Mouse (Mus musculus): ENCODE measurements around the gene Suv39h2. TPM values are rescaled to one million over a fixed set of nuclear protein-coding genes. Genes with fewer than 3 reads are reported as not detected.

Suv39h2 gene
- polyA plus RNA-seq, 1 experiment from 2014 or later = 12.1 TPM

DNA sequence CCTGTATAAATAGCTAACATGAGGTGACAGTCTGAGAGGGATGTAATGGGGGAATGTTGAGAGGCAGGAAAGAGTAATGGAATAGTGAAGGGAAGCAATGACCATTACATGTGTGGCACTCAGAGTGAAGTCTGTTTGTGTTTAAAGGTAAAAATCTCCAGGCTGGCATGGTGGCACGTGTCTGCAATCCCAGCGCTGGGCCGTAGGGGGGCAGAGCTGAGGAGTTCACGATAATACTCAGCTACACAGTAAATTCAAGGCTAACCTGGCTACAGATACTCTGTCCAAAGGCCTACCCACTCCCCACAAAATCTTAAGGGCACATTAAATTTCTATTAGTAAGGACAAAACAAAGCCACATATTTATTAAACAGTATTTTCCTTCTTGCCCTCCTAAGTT, 18.2 kb downstream of the Suv39h2 start:
- Histone ChIP-seq H3K27me3 (no peaks in the 10 kb centered on the region), H3K4me3 (no peak overlapping the region), H3K36me3 (peaks cover 66% of the 10 kb centered on the region), H3K9me3 (no peaks in the 10 kb centered on the region), H3K4me1 (replicated peaks) (no peaks in the 10 kb centered on the region), H3K9ac (no peak overlapping the region), H3K27ac (no peak overlapping the region), H3K4me2 (no peak overlapping the region)
- 84% methylated on average over 4 of the region's 4 CpGs for WGBS
- no peak for ATAC-seq (ENCODE audit: low FRiP score)

DNA sequence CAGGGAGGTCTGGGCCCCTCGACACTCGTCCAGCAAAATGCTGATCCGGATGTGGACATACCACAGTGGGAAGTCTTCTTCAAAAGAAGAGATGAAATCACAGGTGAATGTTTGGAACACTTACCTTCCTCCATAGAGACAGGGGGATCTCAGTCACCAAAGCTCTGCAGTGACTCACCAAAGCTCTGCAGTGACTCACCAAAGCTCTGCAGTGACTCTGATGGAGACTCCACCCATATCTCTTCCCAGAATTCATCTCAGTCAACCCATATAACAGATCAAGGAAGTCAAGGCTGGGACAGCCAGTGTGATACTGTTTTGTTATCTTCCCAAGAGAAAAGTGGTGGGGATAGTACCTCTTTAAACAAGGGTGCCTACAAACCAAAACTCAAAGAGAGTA, 21.7 kb downstream of the Suv39h2 start:
- Histone ChIP-seq H3K4me3 (no peak overlapping the region), H3K9me3 (no peaks in the 10 kb centered on the region), H3K36me3 (peaks cover 62% of the 10 kb centered on the region), H3K27me3 (no peaks in the 10 kb centered on the region), H3K4me2 (no peak overlapping the region), H3K27ac (no peak overlapping the region), H3K4me1 (replicated peaks) (no peaks in the 10 kb centered on the region), H3K9ac (no peak overlapping the region)
- no peak for ATAC-seq (ENCODE audit: low FRiP score)
- whole genome bisulfite sequencing = 94% methylated on average over 3 of the region's 3 CpGs

DNA sequence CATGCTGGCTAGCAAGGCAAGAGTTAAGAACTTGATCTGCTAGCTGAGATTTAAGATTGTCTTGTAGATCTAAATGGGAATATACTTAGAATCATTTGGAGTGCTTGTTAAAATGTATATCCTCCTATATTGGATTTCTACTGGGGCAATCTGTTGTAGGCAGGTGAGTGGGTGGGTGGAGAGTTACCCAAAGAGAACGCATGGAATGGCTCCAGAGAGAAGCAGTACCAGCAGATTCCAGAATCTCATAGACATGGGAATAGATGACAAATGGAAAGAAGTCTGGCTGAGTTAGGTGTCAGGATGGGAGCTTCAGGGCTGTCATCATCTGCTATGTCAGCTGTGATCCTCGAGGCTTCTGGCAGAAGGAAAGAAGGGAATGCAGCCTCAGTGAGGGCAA, 25.4 kb downstream of the Suv39h2 start:
- Histone ChIP-seq H3K4me1 (replicated peaks) (no peaks in the 10 kb centered on the region), H3K27me3 (no peaks in the 10 kb centered on the region), H3K36me3 (peaks cover 71% of the 10 kb centered on the region), H3K9ac (no peak overlapping the region), H3K27ac (no peak overlapping the region), H3K4me2 (no peak overlapping the region), H3K4me3 (no peak overlapping the region), H3K9me3 (no peaks in the 10 kb centered on the region)
- no peak for ATAC-seq (ENCODE audit: low FRiP score)
- WGBS = 93% methylated on average over 2 of the region's 2 CpGs

DNA sequence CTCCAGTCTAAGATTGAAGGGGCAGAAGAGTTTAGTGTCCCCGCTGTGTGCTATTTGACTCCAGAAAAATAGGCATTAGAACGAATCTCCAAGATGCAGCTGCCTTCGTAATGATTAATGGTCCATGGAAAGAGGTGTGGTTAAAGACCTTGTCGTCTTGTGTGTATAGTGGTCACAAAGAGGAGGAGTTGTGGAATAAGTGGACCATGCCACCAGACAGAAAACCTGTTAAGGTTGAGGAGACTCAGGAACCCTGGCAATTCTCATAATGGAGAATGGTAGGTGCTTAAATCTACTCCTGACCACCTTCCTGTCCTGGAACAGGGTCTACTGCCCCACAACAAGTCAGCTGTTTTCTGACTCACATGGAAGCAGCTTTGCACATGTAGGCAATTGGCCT, 28.8 kb downstream of the Suv39h2 start:
- no peak for ATAC-seq (ENCODE audit: low FRiP score)
- H3K4me1 ChIP-seq (replicated peaks) = no peaks in the 10 kb centered on the region
- 80% methylated on average over 4 of the region's 4 CpGs for WGBS
- no peak overlapping the region for H3K4me2 ChIP-seq
- H3K9me3 ChIP-seq = no peaks in the 10 kb centered on the region
- H3K4me3 ChIP-seq = no peak overlapping the region
- H3K27me3 ChIP-seq = no peaks in the 10 kb centered on the region
- no peak overlapping the region for H3K27ac ChIP-seq
- no peak overlapping the region for H3K9ac ChIP-seq
- H3K36me3 ChIP-seq = peaks cover 70% of the 10 kb centered on the region

DNA sequence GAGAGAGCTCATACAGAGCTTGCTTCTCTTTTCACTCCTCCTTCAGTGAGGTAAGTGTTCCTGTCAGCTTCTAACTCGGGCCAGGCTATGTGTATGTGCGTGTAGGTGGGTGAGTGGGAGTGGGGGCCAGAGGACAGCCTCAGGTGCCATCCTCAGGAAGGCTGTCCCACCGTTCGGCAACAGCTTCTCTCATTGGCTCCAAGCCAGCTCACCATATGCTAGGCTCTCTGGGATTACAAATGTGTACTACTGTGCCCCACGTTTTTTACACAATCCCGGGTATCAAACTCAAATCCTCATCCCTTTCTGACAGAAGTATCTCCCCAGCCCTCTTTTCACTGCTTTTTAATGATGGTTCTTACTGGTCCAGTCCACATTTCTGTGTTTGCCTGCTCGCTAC, 30.6 kb downstream of the Suv39h2 start:
- no peak overlapping the region for H3K4me3 ChIP-seq
- H3K27ac ChIP-seq = no peak overlapping the region
- no peaks in the 10 kb centered on the region for H3K9me3 ChIP-seq
- H3K27me3 ChIP-seq = no peaks in the 10 kb centered on the region
- H3K9ac ChIP-seq = no peak overlapping the region
- H3K4me2 ChIP-seq = no peak overlapping the region
- no peaks in the 10 kb centered on the region for H3K4me1 ChIP-seq (replicated peaks)
- 87% methylated on average over 7 of the region's 7 CpGs for WGBS
- ATAC-seq (ENCODE audit: low FRiP score) = no peak
- peaks cover 68% of the 10 kb centered on the region for H3K36me3 ChIP-seq

DNA sequence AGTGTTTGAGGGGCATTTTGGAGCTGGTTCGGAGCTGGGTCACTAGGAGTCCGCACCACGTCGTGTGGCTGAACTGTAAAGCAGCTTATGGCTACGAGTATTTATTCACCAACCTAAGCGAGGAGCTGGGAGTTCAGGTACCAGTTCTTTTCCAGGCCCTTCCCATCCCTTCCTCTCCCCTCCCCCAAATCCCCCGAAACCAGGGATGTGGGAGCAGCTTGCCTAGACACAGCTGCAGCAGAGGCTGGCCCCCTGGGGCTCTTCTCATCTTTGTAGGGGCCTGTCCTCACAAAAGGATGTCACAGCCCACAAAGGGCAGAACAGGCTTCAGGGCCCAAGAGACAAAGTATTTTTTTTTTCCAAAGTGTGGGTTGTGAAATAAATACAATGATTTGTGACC, 36.9 kb downstream of the Suv39h2 start:
- 0 out of 2 replicates have a peak, but pooled peaks cover 4% of the 10 kb centered on the region for H3K4me1 ChIP-seq (replicated peaks)
- ATAC-seq (ENCODE audit: low FRiP score) = no peak
- 44% methylated on average over 7 of the region's 7 CpGs for WGBS

DNA sequence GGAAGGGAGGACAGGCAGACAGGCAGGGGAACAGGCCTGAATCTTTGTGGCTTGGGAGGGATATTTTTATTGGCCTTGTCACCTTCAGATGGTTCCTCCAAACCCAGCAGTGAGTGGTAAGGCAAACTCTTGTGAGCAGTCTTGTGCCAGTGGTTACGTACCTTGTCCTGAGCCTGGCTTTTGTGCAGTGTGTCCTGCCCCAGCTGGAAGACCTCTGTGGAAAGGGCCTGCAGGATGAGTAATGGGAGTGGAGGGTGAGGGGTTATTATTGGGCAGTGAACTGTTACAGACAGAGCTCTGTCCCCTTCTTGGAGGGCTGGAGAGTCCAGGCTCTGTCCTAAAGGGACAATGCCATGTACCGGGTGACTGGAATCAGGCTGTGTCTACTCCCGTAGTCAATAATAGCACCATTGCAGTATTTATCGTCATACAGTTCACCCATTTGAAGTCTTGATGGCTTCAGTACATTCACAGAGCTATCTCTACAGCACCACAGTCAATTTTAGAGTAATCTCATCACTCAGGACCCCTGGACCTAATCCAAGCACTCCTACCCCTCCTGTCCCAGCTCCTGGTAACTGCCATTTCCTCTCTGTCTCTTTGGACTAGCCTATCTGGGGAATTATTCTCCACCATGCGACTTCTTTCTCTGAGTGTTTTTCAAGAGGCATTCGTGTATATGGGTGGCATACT, 39.3 kb downstream of the Suv39h2 start:
- ATAC-seq (ENCODE audit: low FRiP score) = no peak
- WGBS = 81% methylated on average over 6 of the region's 6 CpGs

More for the DNA sequence above, 36.9 kb downstream of the Suv39h2 start:
- Histone ChIP-seq H3K4me3 (no peak overlapping the region), H3K9me3 (no peaks in the 10 kb centered on the region), H3K27me3 (no peaks in the 10 kb centered on the region), H3K9ac (no peak overlapping the region), H3K27ac (no peak overlapping the region), H3K4me2 (no peak overlapping the region), H3K36me3 (peaks cover 40% of the 10 kb centered on the region)

DNA sequence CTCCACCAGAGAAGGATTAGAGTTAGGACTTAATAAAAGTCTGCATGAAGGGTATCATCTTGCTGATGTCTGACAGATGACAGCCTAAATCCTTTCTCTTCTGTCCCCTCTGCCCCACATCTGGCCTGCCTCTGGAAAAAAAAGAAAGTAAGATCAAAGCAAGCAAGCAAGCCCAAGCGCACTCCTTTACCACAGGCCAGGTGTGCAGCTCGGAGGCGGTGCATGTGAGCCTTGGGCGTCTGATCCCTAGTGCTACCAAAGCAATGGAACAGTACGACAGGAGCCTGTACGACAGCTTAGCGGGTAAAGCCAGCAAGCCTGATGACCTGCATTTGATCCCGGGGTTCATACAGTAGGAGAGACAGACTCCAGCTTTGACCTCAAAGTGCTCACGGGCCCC, 43.9 kb downstream of the Suv39h2 start:
- no peak for ATAC-seq (ENCODE audit: low FRiP score)
- H3K4me3 ChIP-seq = no peak overlapping the region
- H3K9ac ChIP-seq = no peak overlapping the region
- no peaks in the 10 kb centered on the region for H3K9me3 ChIP-seq
- H3K4me2 ChIP-seq = no peak overlapping the region
- no peaks in the 10 kb centered on the region for H3K27me3 ChIP-seq
- no peaks in the 10 kb centered on the region for H3K4me1 ChIP-seq (replicated peaks)
- peaks cover 33% of the 10 kb centered on the region for H3K36me3 ChIP-seq
- no peak overlapping the region for H3K27ac ChIP-seq
- 90% methylated on average over 9 of the region's 9 CpGs for WGBS

More for the DNA sequence above, 39.3 kb downstream of the Suv39h2 start:
- Histone ChIP-seq H3K36me3 (peaks cover 32% of the 10 kb centered on the region), H3K27ac (no peak overlapping the region), H3K9ac (no peak overlapping the region), H3K4me1 (replicated peaks) (0 out of 2 replicates have a peak, but pooled peaks cover 4% of the 10 kb centered on the region), H3K9me3 (no peaks in the 10 kb centered on the region), H3K27me3 (no peaks in the 10 kb centered on the region), H3K4me2 (no peak overlapping the region), H3K4me3 (no peak overlapping the region)

DNA sequence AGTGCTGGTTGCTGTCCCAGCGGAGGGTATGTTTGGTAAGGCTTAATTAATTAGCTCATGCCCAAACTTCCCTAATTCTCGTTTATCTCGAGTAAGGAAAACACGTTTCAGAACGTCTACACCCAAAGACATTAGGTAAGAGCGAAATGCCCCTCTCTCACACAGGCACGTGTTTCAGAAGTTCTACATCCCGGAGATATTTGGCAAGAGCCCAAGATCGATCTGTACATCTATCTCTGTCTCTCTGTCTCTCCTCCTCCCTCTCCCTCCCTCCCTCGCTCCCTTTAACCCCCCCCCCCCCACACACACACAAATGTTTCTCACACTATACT, 50.3 kb downstream of the Suv39h2 start:
- Histone ChIP-seq H3K36me3 (peaks cover 15% of the 10 kb centered on the region), H3K4me2 (peak overlapping the region; percentile 94), H3K9ac (peak overlapping the region; percentile 79), H3K4me3 (peak overlapping the region; percentile 81), H3K27ac (no peak overlapping the region), H3K27me3 (no peaks in the 10 kb centered on the region), H3K4me1 (replicated peaks) (peaks cover 17% of the 10 kb centered on the region), H3K9me3 (no peaks in the 10 kb centered on the region)
- 12% methylated on average over 10 of the region's 10 CpGs for WGBS
- ATAC-seq (ENCODE audit: low FRiP score) = no peak

DNA sequence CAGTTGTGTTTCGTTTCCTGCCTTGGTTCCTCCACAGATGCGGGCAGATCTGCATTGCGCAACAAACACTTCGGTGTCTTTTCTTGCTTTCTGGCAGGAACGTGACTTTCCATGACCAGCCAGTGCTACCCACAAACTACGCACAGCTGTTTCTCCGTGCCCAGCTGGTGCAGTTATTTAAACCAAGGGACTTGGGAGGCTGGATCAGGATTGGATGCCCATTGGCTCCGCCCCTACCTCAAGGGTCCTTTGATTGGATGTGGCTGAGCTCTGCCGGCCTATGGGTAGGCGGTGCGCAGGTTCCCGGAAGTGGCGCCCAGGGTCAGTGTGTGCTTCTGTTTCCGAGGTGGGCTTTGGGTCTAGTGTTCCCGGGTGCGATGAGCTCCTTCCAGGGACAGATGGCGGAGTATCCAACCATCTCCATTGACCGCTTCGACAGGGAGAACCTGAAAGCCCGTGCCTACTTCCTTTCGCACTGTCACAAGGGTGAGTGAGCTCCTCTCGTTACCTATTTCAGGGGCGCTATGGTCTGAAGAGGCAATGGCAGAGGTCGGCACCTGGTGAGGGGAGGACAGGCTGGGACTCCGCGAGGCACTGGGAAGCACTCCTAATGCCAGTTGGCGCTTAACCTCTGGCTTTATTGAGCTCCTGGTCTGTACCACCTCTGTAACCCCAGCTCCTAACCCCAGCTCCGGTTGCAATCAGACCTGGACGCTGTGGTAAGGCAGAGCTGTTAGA, 50.8 kb downstream of the Suv39h2 start, which contains the start of gene Dclre1c:
Gene Dclre1c (plus strand): TSS at position 291 of the 738 bp plus-strand sequence.
- peak; percentile 98 for ATAC-seq (ENCODE audit: low FRiP score)
- peaks cover 10% of the 10 kb centered on the region for H3K36me3 ChIP-seq
- H3K4me2 ChIP-seq = peak within 1 kb of the TSS; percentile 94
- H3K4me1 ChIP-seq (replicated peaks) = peaks cover 17% of the 10 kb centered on the region
- H3K9ac ChIP-seq = peak within 1 kb of the TSS; percentile 79
- peak within 1 kb of the TSS; percentile 81 for H3K4me3 ChIP-seq
- no peaks in the 10 kb centered on the region for H3K27me3 ChIP-seq
- H3K27ac ChIP-seq = peak within 1 kb of the TSS; percentile 44; the same call in 1 of the 2 replicates
- WGBS = 2% methylated on average over 29 of the region's 29 CpGs
- no peaks in the 10 kb centered on the region for H3K9me3 ChIP-seq

DNA sequence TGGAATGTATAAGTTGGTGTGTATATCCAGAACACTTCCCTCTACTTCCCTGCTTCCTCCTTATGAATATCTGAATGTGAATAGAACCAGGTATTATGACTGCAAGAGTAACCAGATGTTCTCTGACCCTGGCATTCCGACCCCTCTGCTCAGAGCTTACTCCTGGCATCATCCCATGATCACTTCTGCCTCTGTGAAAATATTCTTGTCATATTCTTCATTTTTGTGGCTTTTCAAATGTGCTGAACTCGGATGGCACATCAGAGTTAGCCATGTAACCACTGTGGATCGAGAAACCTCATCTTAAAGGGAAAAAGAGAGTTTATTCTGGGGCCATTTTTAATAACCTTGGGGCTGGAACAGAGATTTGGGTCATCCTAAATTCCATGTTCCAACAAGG, 52.3 kb downstream of the Suv39h2 start, which contains the start of gene Meig1:
Gene Meig1 (minus strand): TSS at position 101 of the 400 bp plus-strand sequence.
- 76% methylated on average over 3 of the region's 3 CpGs for WGBS
- ATAC-seq (ENCODE audit: low FRiP score) = no peak
- H3K4me2 ChIP-seq = peak within 1 kb of the TSS; percentile 94; the same call in 1 of the 2 replicates

DNA sequence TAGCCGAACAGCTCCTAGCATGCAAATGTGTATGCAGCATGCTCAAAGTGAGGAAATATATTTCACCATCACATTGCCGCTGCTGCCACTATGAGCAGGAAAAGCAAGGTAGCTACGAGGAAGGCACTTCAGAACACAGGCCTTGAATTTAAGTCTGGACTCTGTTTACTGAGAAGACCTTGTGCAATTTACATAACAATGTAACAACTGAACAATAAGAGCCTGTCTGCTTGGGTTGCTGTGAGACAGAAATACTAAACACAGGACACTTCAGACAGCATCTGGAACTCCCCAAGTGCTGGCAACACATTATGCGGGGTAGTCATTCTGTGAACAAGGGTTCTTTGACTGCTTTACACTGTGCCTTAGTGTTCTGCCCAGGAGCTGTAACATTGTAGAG, 54.7 kb downstream of the Suv39h2 start:
- peaks cover 21% of the 10 kb centered on the region for H3K4me1 ChIP-seq (replicated peaks)
- WGBS = 33% methylated on average over 4 of the region's 4 CpGs
- H3K27ac ChIP-seq = no peak overlapping the region

More for the DNA sequence above, 52.3 kb downstream of the Suv39h2 start, which contains the start of gene Meig1:
- Histone ChIP-seq H3K9me3 (no peaks in the 10 kb centered on the region), H3K4me1 (replicated peaks) (peaks cover 23% of the 10 kb centered on the region), H3K27ac (no peak within 1 kb of the TSS), H3K36me3 (peaks cover 4% of the 10 kb centered on the region), H3K27me3 (no peaks in the 10 kb centered on the region), H3K9ac (no peak within 1 kb of the TSS), H3K4me3 (peak within 1 kb of the TSS; percentile 81; the same call in 1 of the 2 replicates)

More for the DNA sequence above, 54.7 kb downstream of the Suv39h2 start:
- Histone ChIP-seq H3K36me3 (no peaks in the 10 kb centered on the region), H3K4me3 (no peak overlapping the region), H3K27me3 (peaks cover 20% of the 10 kb centered on the region; the same call in 1 of the 2 replicates), H3K4me2 (no peak overlapping the region), H3K9ac (no peak overlapping the region), H3K9me3 (no peaks in the 10 kb centered on the region)
- ATAC-seq (ENCODE audit: low FRiP score) = no peak

All from hindbrain, embryonic 13.5 days (tissue).